ENCODE assay signal across 9 mouse cellular contexts in the genomic region with DNA sequence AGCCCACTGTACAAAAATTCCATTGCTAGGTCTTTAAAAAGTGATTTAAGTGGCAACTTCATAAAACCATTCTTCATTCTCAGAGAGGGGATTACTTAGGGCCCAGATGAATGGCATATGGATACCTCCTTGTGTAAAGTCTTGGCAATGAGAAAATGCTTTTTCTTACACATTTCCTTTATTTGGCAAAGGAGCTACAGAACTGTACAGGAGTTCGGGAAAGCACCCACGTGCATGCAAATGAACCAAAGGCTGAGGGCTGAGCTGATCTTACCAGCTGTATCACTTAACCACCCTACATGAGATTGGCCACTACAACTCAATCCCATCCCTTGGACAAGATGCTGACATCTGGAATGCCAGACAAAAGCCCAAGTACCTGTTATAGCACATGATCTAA.
"Had no signal": no experiment of that assay in that cellular context is flagged by ENCODE, and none has a peak within 500 bp of the region (broad histone marks: within the 10 kb centered on the region; RNA-seq: fewer than 3 reads in every experiment).

No protein-coding gene starts in this region.

- DNase-seq: kidney, postnatal 25 days; liver, embryonic 13.5 days; lung, adult 2 months; thymus, adult 2 months; thymus, postnatal 14 days had no signal

- H3K4me2 ChIP-seq: liver, embryonic 13.5 days; midbrain, embryonic 12.5 days had no signal

- ATAC-seq: intestine, embryonic 16.5 days had no signal

- H3K9me3 ChIP-seq: liver, embryonic 13.5 days; midbrain, embryonic 12.5 days had no signal

- H3K9ac ChIP-seq: liver, embryonic 13.5 days; midbrain, embryonic 12.5 days had no signal

- H3K4me1 ChIP-seq: liver, embryonic 13.5 days had no signal

- H3K27me3 ChIP-seq: midbrain, embryonic 12.5 days had no signal

- H3K36me3 ChIP-seq: liver, embryonic 13.5 days had no signal

- H3K4me3 ChIP-seq: liver, embryonic 13.5 days; midbrain, embryonic 12.5 days had no signal

- H3K27ac ChIP-seq: kidney, postnatal 0 days; liver, embryonic 13.5 days; macrophage; midbrain, embryonic 12.5 days had no signal
